Mouse (Mus musculus) thymus, postnatal 14 days (tissue): ENCODE data around the gene Dhrs9.
"Not testable (repeated sequence)": the region's sequence is repeated elsewhere in the genome, so short reads cannot be mapped to it uniquely, and the experiment has no call there.

Experiments used
- DNase-seq: peaks from one replicate; pipeline ENCODE4 v3.0.0; 2021

The Dhrs9 gene

GRCm38 (mm10) chr2:69380281-69380680, at the start of gene Dhrs9:
Gene Dhrs9, plus strand, starts transcription at chr2:69380445.
- peak; percentile 8 for DNase-seq

GRCm38 (mm10) chr2:69331523-69331922, 48.7 kb upstream of the Dhrs9 start:
- not testable (repeated sequence) for DNase-seq

GRCm38 (mm10) chr2:69341506-69341905, 38.7 kb upstream of the Dhrs9 start:
- DNase-seq: no peak

- no peak for DNase-seq
Measured at GRCm38 (mm10) chr2:69342496-69343221, 37.6 kb upstream of the Dhrs9 start, which contains the start of gene Abcb11. Gene Abcb11, minus strand, starts transcription at chr2:69342616.

GRCm38 (mm10) chr2:69355402-69355801, 24.8 kb upstream of the Dhrs9 start:
- DNase-seq: not testable (repeated sequence)

- DNase-seq: no peak
Measured at GRCm38 (mm10) chr2:69364831-69365230, 15.4 kb upstream of the Dhrs9 start.

GRCm38 (mm10) chr2:69365275-69365674, 15.0 kb upstream of the Dhrs9 start:
- DNase-seq: no peak

- DNase-seq: no peak
Measured at GRCm38 (mm10) chr2:69376780-69377179, 3.5 kb upstream of the Dhrs9 start.

GRCm38 (mm10) chr2:69379801-69380200, 444 bp upstream of the Dhrs9 start:
- no peak for DNase-seq

- DNase-seq: no peak
Measured at GRCm38 (mm10) chr2:69381740-69382139, 1.5 kb downstream of the Dhrs9 start.

GRCm38 (mm10) chr2:69382838-69383237, 2.6 kb downstream of the Dhrs9 start:
- DNase-seq: no peak

GRCm38 (mm10) chr2:69386118-69386871, 6.0 kb downstream of the Dhrs9 start:
- no peak for DNase-seq

- DNase-seq: no peak
Measured at GRCm38 (mm10) chr2:69393947-69394346, 13.7 kb downstream of the Dhrs9 start.

- no peak for DNase-seq
Measured at GRCm38 (mm10) chr2:69395597-69396248, 15.5 kb downstream of the Dhrs9 start.

GRCm38 (mm10) chr2:69396760-69397435, 16.7 kb downstream of the Dhrs9 start:
- DNase-seq: no peak

GRCm38 (mm10) chr2:69400866-69401604, 20.8 kb downstream of the Dhrs9 start:
- no peak for DNase-seq

- DNase-seq: no peak
Measured at GRCm38 (mm10) chr2:69401891-69402290, 21.6 kb downstream of the Dhrs9 start.

- no peak for DNase-seq
Measured at GRCm38 (mm10) chr2:69402309-69402708, 22.1 kb downstream of the Dhrs9 start.

- DNase-seq: no peak
Measured at GRCm38 (mm10) chr2:69405692-69406091, 25.4 kb downstream of the Dhrs9 start.

GRCm38 (mm10) chr2:69414539-69414938, 34.3 kb downstream of the Dhrs9 start:
- DNase-seq: no peak

- no peak for DNase-seq
Measured at GRCm38 (mm10) chr2:69415070-69415469, 34.8 kb downstream of the Dhrs9 start.

GRCm38 (mm10) chr2:69418294-69418881, 38.1 kb downstream of the Dhrs9 start:
- DNase-seq: no peak
